Mouse (Mus musculus) lung, postnatal 4 days (tissue): ENCODE data around the gene B4galt3.
A peak's percentile ranks its signal among the peaks of the same experiment; 100 is the strongest.
"Not testable (repeated sequence)": the region's sequence is repeated elsewhere in the genome, so short reads cannot be mapped to it uniquely, and the experiment has no call there.

Source experiments
- DNase-seq, 2 experiments: peaks; one replicate each; pipeline ENCODE4 v3.0.0; 2021

B4galt3 gene

GRCm38 (mm10) chr1:171241952-171242351 lies 28.2 kb upstream of the B4galt3 start:
- DNase-seq: not testable (repeated sequence)

GRCm38 (mm10) chr1:171245353-171245752 lies 24.8 kb upstream of the B4galt3 start:
- no peak for DNase-seq

GRCm38 (mm10) chr1:171246709-171247452 lies 23.2 kb upstream of the B4galt3 start:
- DNase-seq: peak; percentile 97 to 98

GRCm38 (mm10) chr1:171247453-171247841 lies 22.7 kb upstream of the B4galt3 start:
- DNase-seq: no peak

GRCm38 (mm10) chr1:171247916-171248315 lies 22.2 kb upstream of the B4galt3 start:
- DNase-seq: peak in 1 of 2 experiments; percentile 34

- DNase-seq: peak in 1 of 2 experiments; percentile 35
Measured at GRCm38 (mm10) chr1:171248386-171249226, 21.5 kb upstream of the B4galt3 start.

- peak; percentile 59 to 65 for DNase-seq
Measured at GRCm38 (mm10) chr1:171249913-171250600, 20.1 kb upstream of the B4galt3 start, which contains the start of gene Adamts4. Gene Adamts4 (plus strand): TSS chr1:171250421.

GRCm38 (mm10) chr1:171250680-171251593 lies 19.2 kb upstream of the B4galt3 start, which contains the start of gene Ndufs2:
Gene Ndufs2 (minus strand): TSS chr1:171251388.
- peak in 1 of 2 experiments; percentile 18 for DNase-seq

GRCm38 (mm10) chr1:171251594-171252324 lies 18.4 kb upstream of the B4galt3 start:
- DNase-seq: peak; percentile 42 to 63

GRCm38 (mm10) chr1:171252415-171252814 lies 17.7 kb upstream of the B4galt3 start:
- DNase-seq: no peak

GRCm38 (mm10) chr1:171256095-171256818 lies 13.9 kb upstream of the B4galt3 start:
- no peak for DNase-seq

GRCm38 (mm10) chr1:171256937-171257548 lies 13.1 kb upstream of the B4galt3 start:
- peak; percentile 22 to 76 for DNase-seq

GRCm38 (mm10) chr1:171257781-171258180 lies 12.3 kb upstream of the B4galt3 start:
- DNase-seq: no peak

GRCm38 (mm10) chr1:171258921-171259320 lies 11.2 kb upstream of the B4galt3 start:
- DNase-seq: no peak

GRCm38 (mm10) chr1:171260316-171260715 lies 9.8 kb upstream of the B4galt3 start:
- DNase-seq: peak in 1 of 2 experiments; percentile 67

GRCm38 (mm10) chr1:171262594-171263130 lies 7.5 kb upstream of the B4galt3 start:
- DNase-seq: peak; percentile 81 to 88

GRCm38 (mm10) chr1:171263185-171263611 lies 6.9 kb upstream of the B4galt3 start:
- peak; percentile 62 to 65 for DNase-seq

GRCm38 (mm10) chr1:171263666-171264461 lies 6.3 kb upstream of the B4galt3 start:
- no peak for DNase-seq
